Mouse (Mus musculus) forebrain, embryonic 14.5 days (tissue): ENCODE measurements at regions not wholly inside any gene's neighbourhood (a gene's known extent, or its start where the extent isn't known, plus 50 kb on each side); places are given as distances from the start of the nearest gene placed in this dataset.

Source experiments
- ATAC-seq: fragments of 200-750 bp; cut with Nextera tagmentation; 2 replicates; pipeline ENCODE4 v1.8.0; 2017; ENCODE audit warnings: mild to moderate bottlenecking, moderate library complexity
- DNase-seq: peaks from one replicate; pipeline ENCODE4 v3.0.0-alpha.2; 2015; ENCODE audit warnings: low spot score
- H3K27ac ChIP-seq: fragments of 300-500 bp; sonication (generic); 2 replicates; pipeline ENCODE4 v1.5.1; 2014; ENCODE audit warnings: low read depth, mild to moderate bottlenecking, control low read depth, low read length, moderate library complexity
- H3K27me3 ChIP-seq: fragments of 300-500 bp; sonication (generic); replicated peaks from 2 replicates; pipeline ENCODE4 v1.6.1; 2014; ENCODE audit warnings: low read length, control low read depth, mixed read lengths; ENCODE audit not compliant: control insufficient read depth, insufficient read depth
- H3K36me3 ChIP-seq: fragments of 300-500 bp; sonication (generic); 2 replicates; pipeline ENCODE4 v1.6.1; 2014; ENCODE audit warnings: low read length, control low read depth; ENCODE audit not compliant: control insufficient read depth, insufficient read depth
- H3K4me1 ChIP-seq: fragments of 300-500 bp; sonication (generic); 2 replicates; pipeline ENCODE4 v1.6.1; 2014; ENCODE audit warnings: antibody characterized with exemption, low read length, control low read depth; ENCODE audit not compliant: control insufficient read depth, insufficient read depth
- H3K4me2 ChIP-seq: fragments of 300-500 bp; sonication (generic); 2 replicates; pipeline ENCODE4 v1.6.1; 2014; ENCODE audit warnings: mild to moderate bottlenecking, control low read depth, low read length
- H3K4me3 ChIP-seq: fragments of 300-500 bp; sonication (generic); 2 replicates; pipeline ENCODE4 v1.5.1; 2014; ENCODE audit warnings: low read depth, low read length, control low read depth
- H3K9ac ChIP-seq: fragments of 300-500 bp; sonication (generic); 2 replicates; pipeline ENCODE4 v1.6.1; 2014; ENCODE audit warnings: mild to moderate bottlenecking, low read length, control low read depth, moderate library complexity
- H3K9me3 ChIP-seq: fragments of 300-500 bp; sonication (generic); replicated peaks from 2 replicates; pipeline ENCODE4 v1.6.1; 2016; ENCODE audit warnings: low read length, control low read depth, mixed read lengths; ENCODE audit not compliant: control insufficient read depth
- WGBS: fragments of 180-500 bp; shearing (Covaris S2); extraction: QIAGEN DNeasy Blood & Tissue Kit; methylation state at CpG from one replicate; pipeline ENCODE4 v1.1.7; 2014; 5-methylcytosine and 5-hydroxymethylcytosine counted together

GRCm38 (mm10) chr13:99750729-99751128 lies 150.2 kb downstream of the Cartpt start:
- Histone ChIP-seq H3K36me3 (no peaks in the 10 kb centered on the region), H3K27me3 (no peaks in the 10 kb centered on the region), H3K4me3 (no peak overlapping the region), H3K4me1 (0 out of 2 replicates have a peak, but pooled peaks cover 2% of the 10 kb centered on the region), H3K4me2 (no peak overlapping the region), H3K27ac (no peak overlapping the region), H3K9ac (no peak overlapping the region), H3K9me3 (no peaks in the 10 kb centered on the region)
- WGBS, result 74% methylated on average over 8 of the region's 8 CpGs
- DNase-seq, result peak; percentile 51
- ATAC-seq, result peak; percentile 53

- no peak for DNase-seq
- Histone ChIP-seq H3K27me3 (no peaks in the 10 kb centered on the region), H3K4me2 (no peak overlapping the region), H3K4me1 (0 out of 2 replicates have a peak, but pooled peaks cover 2% of the 10 kb centered on the region), H3K27ac (no peak overlapping the region), H3K4me3 (no peak overlapping the region), H3K36me3 (no peaks in the 10 kb centered on the region), H3K9me3 (no peaks in the 10 kb centered on the region), H3K9ac (no peak overlapping the region)
- WGBS, result 74% methylated on average over 6 of the region's 6 CpGs
- ATAC-seq, result no peak
Observed at GRCm38 (mm10) chr13:99749342-99749741, 151.5 kb downstream of the Cartpt start.

- Histone ChIP-seq H3K9me3 (no peaks in the 10 kb centered on the region), H3K36me3 (no peaks in the 10 kb centered on the region), H3K27me3 (no peaks in the 10 kb centered on the region), H3K4me3 (no peak overlapping the region), H3K4me1 (no peaks in the 10 kb centered on the region), H3K4me2 (no peak overlapping the region), H3K27ac (no peak overlapping the region), H3K9ac (no peak overlapping the region)
- no peak for DNase-seq
- ATAC-seq, result no peak
- 83% methylated on average over 9 of the region's 9 CpGs for WGBS
Observed at GRCm38 (mm10) chr13:99748128-99748527, 152.8 kb downstream of the Cartpt start.

- DNase-seq (no peak), ATAC-seq (no peak)
- H3K4me2 ChIP-seq, result no peak overlapping the region
- no peak overlapping the region for H3K9ac ChIP-seq
- no peak overlapping the region for H3K4me3 ChIP-seq
- no peak overlapping the region for H3K27ac ChIP-seq
- peaks cover 7% of the 10 kb centered on the region for H3K4me1 ChIP-seq
- WGBS, result 82% methylated on average over 6 of the region's 6 CpGs
- no peaks in the 10 kb centered on the region for H3K9me3 ChIP-seq
- no peaks in the 10 kb centered on the region for H3K27me3 ChIP-seq
- H3K36me3 ChIP-seq, result no peaks in the 10 kb centered on the region
Observed at GRCm38 (mm10) chr13:99745526-99745925, 155.4 kb downstream of the Cartpt start.

GRCm38 (mm10) chr13:99744790-99745120 lies 156.1 kb downstream of the Cartpt start:
- DNase-seq (peak; percentile 38), ATAC-seq (0 out of 2 replicates have a peak, but pooled peaks have one; percentile 11)
- WGBS, result 52% methylated on average over 7 of the region's 7 CpGs
- Histone ChIP-seq H3K4me3 (no peak overlapping the region), H3K36me3 (no peaks in the 10 kb centered on the region), H3K9ac (no peak overlapping the region), H3K9me3 (no peaks in the 10 kb centered on the region), H3K27ac (no peak overlapping the region), H3K4me2 (no peak overlapping the region), H3K27me3 (no peaks in the 10 kb centered on the region), H3K4me1 (peaks cover 7% of the 10 kb centered on the region)

- peak; percentile 40; the same call in 1 of the 2 replicates for ATAC-seq
- no peaks in the 10 kb centered on the region for H3K27me3 ChIP-seq
- no peaks in the 10 kb centered on the region for H3K36me3 ChIP-seq
- H3K4me1 ChIP-seq, result peaks cover 7% of the 10 kb centered on the region
- 33% methylated on average over 8 of the region's 8 CpGs for WGBS
- no peak overlapping the region for H3K4me3 ChIP-seq
- H3K4me2 ChIP-seq, result no peak overlapping the region
- no peak overlapping the region for H3K27ac ChIP-seq
- DNase-seq, result no peak
- no peak overlapping the region for H3K9ac ChIP-seq
- no peaks in the 10 kb centered on the region for H3K9me3 ChIP-seq
Observed at GRCm38 (mm10) chr13:99743952-99744789, 156.7 kb downstream of the Cartpt start.

GRCm38 (mm10) chr13:99742507-99742906 lies 158.4 kb downstream of the Cartpt start:
- peak; percentile 50; the same call in 1 of the 2 replicates for ATAC-seq
- H3K4me1 ChIP-seq, result peaks cover 7% of the 10 kb centered on the region
- 16% methylated on average over 2 of the region's 2 CpGs for WGBS
- H3K4me2 ChIP-seq, result no peak overlapping the region
- H3K36me3 ChIP-seq, result no peaks in the 10 kb centered on the region
- no peak overlapping the region for H3K4me3 ChIP-seq
- no peak overlapping the region for H3K9ac ChIP-seq
- H3K27ac ChIP-seq, result no peak overlapping the region
- peak; percentile 69 for DNase-seq
- H3K9me3 ChIP-seq, result no peaks in the 10 kb centered on the region
- H3K27me3 ChIP-seq, result no peaks in the 10 kb centered on the region

GRCm38 (mm10) chr13:99741981-99742380 lies 158.9 kb downstream of the Cartpt start:
- Histone ChIP-seq H3K36me3 (no peaks in the 10 kb centered on the region), H3K4me1 (peaks cover 7% of the 10 kb centered on the region), H3K9me3 (no peaks in the 10 kb centered on the region), H3K4me2 (no peak overlapping the region), H3K9ac (no peak overlapping the region), H3K4me3 (no peak overlapping the region), H3K27ac (no peak overlapping the region), H3K27me3 (no peaks in the 10 kb centered on the region)
- DNase-seq (no peak), ATAC-seq (no peak)
- 78% methylated on average over 2 of the region's 2 CpGs for WGBS

GRCm38 (mm10) chr13:99739420-99739819 lies 161.5 kb downstream of the Cartpt start:
- Histone ChIP-seq H3K9me3 (no peaks in the 10 kb centered on the region), H3K4me2 (no peak overlapping the region), H3K9ac (no peak overlapping the region), H3K4me1 (peaks cover 7% of the 10 kb centered on the region), H3K4me3 (no peak overlapping the region), H3K27ac (no peak overlapping the region), H3K27me3 (no peaks in the 10 kb centered on the region), H3K36me3 (no peaks in the 10 kb centered on the region)
- ATAC-seq, result no peak
- WGBS, result 89% methylated on average over 1 of the region's 1 CpGs
- no peak for DNase-seq
